In genomic region chr5:124299307-124299706, GRCm38 (mm10) we compare ENCODE assay signal across 8 mouse cellular contexts. TPM values are rescaled to one million over a fixed set of nuclear protein-coding genes. Genes with fewer than 3 reads are reported as not detected.
DNase-seq lines count a peak whose midpoint lies in the region; ATAC-seq and TF ChIP-seq lines count a peak whose summit lies in the region.
"Not testable (repeated sequence)": the region's sequence is repeated elsewhere in the genome, so short reads cannot be mapped to it uniquely, and the experiment has no call there.

No protein-coding gene starts in this region.

- not testable (repeated sequence) for H3K4me3 ChIP-seq in CH12.LX (replicated peaks in 1 of 3; ENCODE audit: low read depth in 2 of 3, low read length in 2 of 3, poor library complexity in 1 of 3); forebrain, embryonic 14.5 days (ENCODE audit: low read depth, low read length); lung, embryonic 14.5 days (ENCODE audit: low read depth, low read length)

- H3K27me3 ChIP-seq in CH12.LX (replicated peaks); forebrain, embryonic 14.5 days (replicated peaks; ENCODE audit: control insufficient read depth, insufficient read depth, low read length); lung, embryonic 14.5 days (ENCODE audit: insufficient read depth, low read length): not testable (repeated sequence)

- DNase-seq in CH12.LX (ENCODE audit: extremely low read depth), result peak; percentile 43
- peak; percentile 8 for DNase-seq in T-cell, adult 2 months (ENCODE audit: low spot score)
- peak; percentile 28 for DNase-seq in cerebellum, adult 8-10 months
- DNase-seq in forebrain, embryonic 14.5 days (ENCODE audit: low spot score), result peak; percentile 55
- peak; percentile 68 for DNase-seq in induced T-regulatory cell, adult 2 months (ENCODE audit: low read depth)
- peak; percentile 67 for DNase-seq in lung, embryonic 14.5 days
- DNase-seq in retina, embryonic 14.5 days (ENCODE audit: low spot score), result peak; percentile 47
- peak; percentile 14 for DNase-seq in urinary bladder, postnatal 25 days (ENCODE audit: low spot score)

- peaks cover 35 to 69% of the 10 kb centered on the region in 2 experiments for H3K36me3 ChIP-seq in CH12.LX (replicated peaks in 1 of 2; ENCODE audit: control insufficient read depth in 1 of 2, insufficient read depth in 1 of 2, low read length in 1 of 2)
- peaks cover 61% of the 10 kb centered on the region for H3K36me3 ChIP-seq in forebrain, embryonic 14.5 days (ENCODE audit: control insufficient read depth, insufficient read depth, low read length)
- peaks cover 59% of the 10 kb centered on the region for H3K36me3 ChIP-seq in lung, embryonic 14.5 days (ENCODE audit: insufficient read depth)

- not testable (repeated sequence) for H3K27ac ChIP-seq in CH12.LX (ENCODE audit: insufficient read depth, low read depth); forebrain, embryonic 14.5 days (ENCODE audit: low read depth, low read length); lung, embryonic 14.5 days (ENCODE audit: low read depth)

- H3K9ac ChIP-seq in CH12.LX (ENCODE audit: insufficient read depth, low read depth); forebrain, embryonic 14.5 days (ENCODE audit: low read length); lung, embryonic 14.5 days: not testable (repeated sequence)

- not testable (repeated sequence) for ATAC-seq in forebrain, embryonic 14.5 days; lung, embryonic 14.5 days (ENCODE audit: insufficient read depth)

- not testable (repeated sequence) for TF ChIP-seq EP300 in CH12.LX (IDR thresholded peaks at IDR 0.05; ENCODE audit: low read length)

- H3K9me3 ChIP-seq in CH12.LX (replicated peaks; ENCODE audit: low read length); forebrain, embryonic 14.5 days (replicated peaks; ENCODE audit: control insufficient read depth, low read length); lung, embryonic 14.5 days (ENCODE audit: low read depth, low read length): not testable (repeated sequence)

- not testable (repeated sequence) for H3K79me2 ChIP-seq in CH12.LX (replicated peaks; ENCODE audit: control insufficient read depth, extremely low read depth, insufficient read depth, poor library complexity, severe bottlenecking)

- in situ Hi-C loops in CH12.LX (cut with MboI; ENCODE audit: low pct_ligation_motif_present, low pct_unique_long_range_greater_than_20kb, low sequenced_read_pairs), result not testable (repeated sequence)

- H3K4me2 ChIP-seq in CH12.LX (ENCODE audit: insufficient read depth, low read depth, poor library complexity, severe bottlenecking); forebrain, embryonic 14.5 days (ENCODE audit: low read length); lung, embryonic 14.5 days: not testable (repeated sequence)

- dilution Hi-C loops in CH12.LX (cut with MboI; ENCODE audit: extremely low pct_ligation_motif_present, extremely low pct_unique_long_range_greater_than_20kb, low sequenced_read_pairs), result not testable (repeated sequence)

- H3K4me1 ChIP-seq in CH12.LX (ENCODE audit: control insufficient read depth in 1 of 2, insufficient read depth in 2 of 2); forebrain, embryonic 14.5 days (ENCODE audit: control insufficient read depth, insufficient read depth, low read length); lung, embryonic 14.5 days (ENCODE audit: insufficient read depth): not testable (repeated sequence)

- WGBS in forebrain, embryonic 14.5 days, result 59% methylated on average over 3 of the region's 4 CpGs
- 61% methylated on average over 3 of the region's 4 CpGs for WGBS in lung, embryonic 14.5 days

- peak; percentile 58 for TF ChIP-seq RAD21 in CH12.LX (IDR thresholded peaks at IDR 0.05; ENCODE audit: low read depth, low read length)

- peak; percentile 19 to 63; a peak in 2 of 4 replicates for TF ChIP-seq CTCF in CH12.LX (conservative IDR thresholded peaks at IDR 0.05 in 1 of 2, IDR thresholded peaks at IDR 0.05 in 1 of 2; ENCODE audit: low read depth in 2 of 2, low read length in 2 of 2)
- peak; percentile 72 for TF ChIP-seq CTCF in lung, embryonic 14.5 days (IDR thresholded peaks at IDR 0.05; ENCODE audit: low read depth)

- not testable (repeated sequence) for TF ChIP-seq POLR2A in CH12.LX (IDR thresholded peaks at IDR 0.05; ENCODE audit: low read depth, low read length)

TF ChIP-seq in CH12.LX, 34 proteins besides CTCF, POLR2A, EP300 and RAD21:
- peak; percentile 51 for TF ChIP-seq SMC3 (IDR thresholded peaks at IDR 0.05; ENCODE audit: low read depth, low read length)

RNA-seq across cellular contexts. Expression of gene Mphosph9, which starts 28.5 kb away (rescaled TPM):
- total RNA-seq in CH12.LX (2012; rRNA removed), result 5.6 and 5.7 TPM in 2 replicates
- 6.9 and 8.0 TPM in 2 replicates for total RNA-seq in CH12.LX (2014; rRNA removed)
- polyA plus RNA-seq in CH12.LX (2012; ENCODE audit: insufficient read length, low read depth), result 7.8 and 9.8 TPM in 2 replicates
- polyA plus RNA-seq in forebrain, embryonic 14.5 days (2014; fragmentation: Nextera tagmentation; extraction: Ambion mirVana), result 13.5 and 16.6 TPM in 2 replicates
- 19.2 and 20.7 TPM in 2 replicates for polyA plus RNA-seq in lung, embryonic 14.5 days (2014; fragmentation: Nextera tagmentation; extraction: Ambion mirVana)

RNA-seq across cellular contexts. Expression of gene 2810006K23Rik, which starts 28.6 kb away (rescaled TPM):
- total RNA-seq in CH12.LX (2012; rRNA removed), result 6.1 and 6.3 TPM in 2 replicates
- 8.9 TPM in 2 replicates for total RNA-seq in CH12.LX (2014; rRNA removed)
- polyA plus RNA-seq in CH12.LX (2012; ENCODE audit: insufficient read length, low read depth), result 8.2 and 8.9 TPM in 2 replicates
- polyA plus RNA-seq in forebrain, embryonic 14.5 days (2014; fragmentation: Nextera tagmentation; extraction: Ambion mirVana), result 12.5 and 15.3 TPM in 2 replicates
- polyA plus RNA-seq in lung, embryonic 14.5 days (2014; fragmentation: Nextera tagmentation; extraction: Ambion mirVana), result 14.5 and 15.2 TPM in 2 replicates

RNA-seq across cellular contexts. Expression of gene Pitpnm2, which starts 49.7 kb away (rescaled TPM):
- total RNA-seq in CH12.LX (2012; rRNA removed), result 5.0 and 5.3 TPM in 2 replicates
- 1.0 and 1.7 TPM in 2 replicates for total RNA-seq in CH12.LX (2014; rRNA removed)
- polyA plus RNA-seq in CH12.LX (2012; ENCODE audit: insufficient read length, low read depth), result 8.0 and 11.9 TPM in 2 replicates
- polyA plus RNA-seq in forebrain, embryonic 14.5 days (2014; fragmentation: Nextera tagmentation; extraction: Ambion mirVana), result 8.5 and 12.2 TPM in 2 replicates
- polyA plus RNA-seq in lung, embryonic 14.5 days (2014; fragmentation: Nextera tagmentation; extraction: Ambion mirVana), result 8.8 and 9.8 TPM in 2 replicates

Comparison
In these comparisons a context has a peak if more than half of its experiments do, and no peak if none do; other contexts are left out.
1. DNase-seq: peak in every context shown above with its lines; median percentile 68 in induced T-regulatory cell, adult 2 months; 67 in lung, embryonic 14.5 days; 55 in forebrain, embryonic 14.5 days; 47 in retina, embryonic 14.5 days; 43 in CH12.LX; 28 in cerebellum, adult 8-10 months; 14 in urinary bladder, postnatal 25 days; 8 in T-cell, adult 2 months.